14 mouse cellular contexts compared by ENCODE assay signal in genomic region chr14:17847211-17847610, GRCm38 (mm10).
DNase-seq lines count a peak whose midpoint lies in the region; ATAC-seq and TF ChIP-seq lines count a peak whose summit lies in the region.
"Had no signal": no experiment of that assay in that cellular context is flagged by ENCODE, and none has a peak within 500 bp of the region (broad histone marks: within the 10 kb centered on the region; RNA-seq: fewer than 3 reads in every experiment).

No protein-coding gene starts in this region.

- no peaks in the 10 kb centered on the region for H3K9me3 ChIP-seq in liver, embryonic 11.5 days (ENCODE audit: control insufficient read depth, low read length)
- H3K9me3 ChIP-seq: heart, embryonic 13.5 days; neural tube, embryonic 13.5 days had no signal

- DNase-seq in embryo, embryonic 10 days (ENCODE audit: low spot score) = peak; percentile 9
- DNase-seq in embryo, embryonic 10.5 days (ENCODE audit: low spot score) = no peak
- peak; percentile 60 for DNase-seq in liver, adult 2 months (ENCODE audit: extremely low read depth, low read depth, low spot score)
- no peak for DNase-seq in liver, embryonic 11.5 days (ENCODE audit: low spot score)
- peak; percentile 12 for DNase-seq in kidney, postnatal 14 days
- DNase-seq in lung, postnatal 4 days = peak; percentile 5 to 37
- no peak for DNase-seq in heart, adult 18-20 months
- DNase-seq in left cerebral cortex, postnatal 10 days (ENCODE audit: extremely low spot score in 1 of 2, low spot score in 2 of 2) = no peak
- DNase-seq: gastrocnemius, postnatal 10 days; retina, postnatal 1 day had no signal

- ATAC-seq in liver, embryonic 11.5 days (replicated peaks; ENCODE audit: low FRiP score) = no peak
- ATAC-seq: forebrain, embryonic 14.5 days; midbrain, embryonic 16.5 days had no signal

- intact Hi-C loops in left cerebral cortex, postnatal 10 days (cut with DNase I) = no loop called here

- no peak overlapping the region for H3K27ac ChIP-seq in liver, adult 2 months (replicated peaks; ENCODE audit: insufficient read depth, low read depth, low read length)
- no peak overlapping the region for H3K27ac ChIP-seq in liver, embryonic 11.5 days (ENCODE audit: low read depth, low read length)
- H3K27ac ChIP-seq: heart, embryonic 13.5 days; neural tube, embryonic 13.5 days had no signal

- TF ChIP-seq POLR2A in liver, adult 2 months (IDR thresholded peaks at IDR 0.05; ENCODE audit: extremely low read depth, insufficient read depth, low read length) = no peak

- H3K4me3 ChIP-seq in liver, adult 2 months (ENCODE audit: insufficient read depth, low read depth, low read length) = no peak overlapping the region
- no peak overlapping the region for H3K4me3 ChIP-seq in liver, embryonic 11.5 days (ENCODE audit: low read depth, low read length)
- H3K4me3 ChIP-seq: heart, embryonic 13.5 days; neural tube, embryonic 13.5 days had no signal

- H3K36me3 ChIP-seq in liver, adult 2 months (ENCODE audit: control insufficient read depth, insufficient read depth, low read length) = no peaks in the 10 kb centered on the region
- no peaks in the 10 kb centered on the region for H3K36me3 ChIP-seq in liver, embryonic 11.5 days (ENCODE audit: control insufficient read depth, insufficient read depth, low read length)
- H3K36me3 ChIP-seq: heart, embryonic 13.5 days; neural tube, embryonic 13.5 days had no signal

- peaks cover 5% of the 10 kb centered on the region; the same call in 1 of the 2 replicates for H3K79me2 ChIP-seq in liver, adult 2 months (ENCODE audit: control insufficient read depth, insufficient read depth, low read length)

- WGBS in liver, adult 2 months = 17% methylated on average over 8 of the region's 8 CpGs
- WGBS in liver, embryonic 11.5 days = 59% methylated on average over 8 of the region's 8 CpGs

- H3K4me1 ChIP-seq in liver, adult 2 months (ENCODE audit: control insufficient read depth, insufficient read depth, low read length) = peaks cover 16% of the 10 kb centered on the region
- no peaks in the 10 kb centered on the region for H3K4me1 ChIP-seq in liver, embryonic 11.5 days (replicated peaks; ENCODE audit: control insufficient read depth, insufficient read depth, low read length)
- H3K4me1 ChIP-seq: heart, embryonic 13.5 days; neural tube, embryonic 13.5 days had no signal

- H3K4me2 ChIP-seq in liver, embryonic 11.5 days = no peak overlapping the region
- H3K4me2 ChIP-seq: heart, embryonic 13.5 days; neural tube, embryonic 13.5 days had no signal

- no peaks in the 10 kb centered on the region for H3K27me3 ChIP-seq in liver, adult 2 months (ENCODE audit: control insufficient read depth, insufficient read depth, low read length)
- H3K27me3 ChIP-seq in liver, embryonic 11.5 days (replicated peaks; ENCODE audit: control insufficient read depth, insufficient read depth, low read length) = no peaks in the 10 kb centered on the region
- H3K27me3 ChIP-seq: heart, embryonic 13.5 days; neural tube, embryonic 13.5 days had no signal

- no peak for TF ChIP-seq CTCF in liver, adult 2 months (IDR thresholded peaks at IDR 0.05; ENCODE audit: low read depth, low read length)

- H3K9ac ChIP-seq in liver, adult 2 months (ENCODE audit: low read depth, low read length) = no peak overlapping the region
- H3K9ac ChIP-seq in liver, embryonic 11.5 days (ENCODE audit: low read depth, low read length) = no peak overlapping the region
- H3K9ac ChIP-seq: heart, embryonic 13.5 days; neural tube, embryonic 13.5 days had no signal

Comparison
In these comparisons a context has a peak if more than half of its experiments do, and no peak if none do; other contexts are left out.
1. DNase-seq: peak in embryo, embryonic 10 days (single experiment), liver, adult 2 months (single experiment), kidney, postnatal 14 days (single experiment) and lung, postnatal 4 days (2 of 2); none in embryo, embryonic 10.5 days (single experiment), liver, embryonic 11.5 days (single experiment), heart, adult 18-20 months (0 of 2) and left cerebral cortex, postnatal 10 days (0 of 2).